Mouse (Mus musculus) brain, embryonic 18.5 days (tissue): Measurements from ENCODE around the gene Atp2b2.

Experiments used
- DNase-seq: peaks from one replicate; pipeline ENCODE4 v3.0.0-alpha.2; 2012; ENCODE audit warnings: low read depth, low spot score

The Atp2b2 gene

DNA sequence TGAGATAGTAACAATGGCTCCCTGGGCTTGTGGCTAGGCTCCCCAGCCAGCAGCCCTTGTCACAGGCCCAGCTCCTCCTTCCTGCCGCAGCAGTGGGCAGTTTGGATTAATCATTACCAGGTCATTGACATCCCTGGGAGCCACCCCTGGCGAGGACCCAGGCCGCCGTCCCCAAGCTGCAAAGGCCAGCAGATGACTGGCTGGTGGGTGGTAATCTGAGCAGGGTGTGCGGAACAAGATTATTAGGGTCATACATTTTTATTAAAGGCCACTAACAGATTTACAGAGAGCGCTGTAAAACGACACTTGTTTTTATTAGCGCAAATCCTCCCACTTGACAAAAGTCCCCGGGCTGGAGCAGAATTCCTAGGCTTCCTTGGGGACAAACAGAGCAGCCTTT, 29.6 kb downstream of the Atp2b2 start:
- DNase-seq = no peak

GRCm38 (mm10) chr6:114011976-114012375, 30.4 kb downstream of the Atp2b2 start:
- no peak for DNase-seq

DNA sequence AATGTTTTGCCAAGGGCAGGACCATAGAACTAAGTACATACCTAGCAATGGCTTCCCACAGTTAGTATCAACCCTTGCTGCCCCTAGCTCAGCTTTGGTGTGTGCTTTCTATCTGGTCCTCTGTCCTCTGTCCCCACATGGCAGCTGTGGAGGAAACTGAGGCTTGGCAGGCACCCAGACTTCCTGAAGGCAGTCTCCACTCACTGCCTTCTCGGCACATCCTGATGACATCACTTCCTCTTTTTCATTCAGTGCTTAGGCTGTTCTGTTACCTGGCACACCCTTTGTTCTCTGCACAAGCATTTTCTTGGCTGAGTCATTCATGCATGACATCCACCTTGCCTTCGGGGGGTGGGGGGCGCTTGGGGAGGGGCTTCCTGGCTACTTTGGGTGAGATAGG, 38.6 kb downstream of the Atp2b2 start:
- DNase-seq = no peak

- DNase-seq = no peak
Observed at GRCm38 (mm10) chr6:114000928-114001327, 41.5 kb downstream of the Atp2b2 start.

DNA sequence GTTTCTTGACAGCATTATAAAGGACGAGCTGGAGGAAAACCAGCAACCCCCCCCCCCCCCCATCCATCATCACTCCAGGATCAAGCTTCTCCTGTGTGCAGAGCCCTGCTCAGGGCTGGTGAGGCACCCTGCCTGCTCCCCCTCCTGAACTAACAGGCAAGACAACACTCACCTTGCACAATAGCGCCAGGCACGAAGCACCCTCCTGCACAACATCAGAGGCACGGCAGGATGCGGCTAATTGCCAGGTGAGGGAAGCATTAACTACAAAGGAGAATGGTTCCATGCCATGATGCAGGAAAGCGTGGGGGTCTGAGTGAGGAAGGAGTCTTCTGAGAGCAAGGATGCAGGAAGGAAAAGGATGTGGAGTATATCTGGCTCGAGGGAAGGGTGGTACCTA, 42.1 kb downstream of the Atp2b2 start:
- DNase-seq = no peak

DNA sequence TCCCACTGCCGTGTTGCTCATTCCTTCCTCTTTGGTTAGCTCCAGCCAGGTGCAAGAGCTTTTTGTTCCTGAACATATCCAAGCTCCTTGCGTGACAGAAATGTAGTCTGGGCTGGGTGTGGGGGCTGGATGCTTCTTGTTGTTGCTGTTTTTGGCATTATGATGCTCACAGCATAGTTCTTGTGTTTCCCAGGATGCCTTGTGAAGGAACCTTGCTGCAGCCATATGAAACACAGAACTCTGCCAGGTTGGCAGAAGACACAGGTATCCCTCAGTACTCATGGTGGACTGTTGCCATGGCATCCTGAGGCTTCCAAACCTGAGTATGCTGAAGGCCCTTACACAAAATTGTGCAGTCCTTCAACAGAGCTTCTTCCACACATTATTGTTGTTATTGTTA, 44.0 kb downstream of the Atp2b2 start:
- DNase-seq = no peak

DNA sequence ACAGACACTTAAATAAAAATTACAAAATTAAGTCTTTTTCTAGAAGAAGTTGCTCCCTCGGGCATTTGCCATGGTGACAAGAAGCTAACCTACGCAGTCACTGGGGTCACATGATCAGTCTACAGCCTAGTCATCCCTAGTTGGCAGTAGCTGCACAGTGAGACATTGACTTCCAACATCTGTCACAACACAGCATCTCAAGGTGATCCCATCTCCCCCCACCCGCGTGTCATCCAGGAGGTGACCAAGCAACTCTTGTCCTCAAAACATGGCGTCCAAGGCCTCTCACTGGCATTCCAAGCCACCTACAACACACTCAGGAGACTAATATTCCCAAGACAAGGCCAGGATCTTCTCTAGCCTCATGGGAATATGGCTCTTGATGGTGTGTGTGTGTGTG, 48.2 kb downstream of the Atp2b2 start:
- no peak for DNase-seq

DNA sequence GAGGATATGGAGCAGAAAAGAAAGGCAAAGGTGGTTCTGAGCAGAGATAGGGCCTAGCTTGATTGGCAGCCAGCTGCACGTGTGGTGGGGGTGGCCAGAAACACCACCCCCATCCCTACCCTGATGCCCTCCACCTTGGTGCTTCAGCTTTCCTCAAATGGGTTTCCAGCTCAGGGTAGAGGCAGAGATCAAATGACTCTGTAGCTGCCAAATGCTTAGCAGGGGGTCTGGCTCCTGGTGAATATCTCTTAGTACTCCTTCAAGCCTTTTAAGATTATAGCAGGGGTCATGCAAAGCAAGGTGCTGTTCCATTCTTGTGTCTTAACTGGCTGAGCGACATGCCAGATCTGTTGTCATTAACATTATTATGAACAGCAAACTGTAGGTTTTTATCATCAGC, 50.3 kb downstream of the Atp2b2 start:
- DNase-seq = no peak

- no peak for DNase-seq
Observed at GRCm38 (mm10) chr6:113991482-113991881, 50.9 kb downstream of the Atp2b2 start.

DNA sequence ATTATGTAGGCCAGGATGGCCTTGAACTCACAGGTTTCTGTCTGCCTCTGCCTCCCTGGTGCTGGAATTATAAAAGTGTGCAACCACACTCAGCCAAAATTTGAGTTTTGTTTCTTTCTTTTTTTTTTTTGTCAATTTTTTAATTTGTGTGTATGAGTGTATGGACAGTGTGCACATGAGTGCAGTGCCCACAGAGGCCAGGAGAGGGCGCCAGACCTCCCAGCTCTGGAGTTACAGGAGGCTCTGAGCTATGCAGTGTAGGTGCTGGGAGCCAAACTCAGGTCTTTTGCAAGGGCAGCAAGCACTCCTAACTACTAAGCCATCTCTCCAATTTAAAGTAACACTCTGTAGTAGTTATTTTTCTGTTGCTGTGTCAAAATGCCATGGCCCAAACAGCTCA, 52.4 kb downstream of the Atp2b2 start:
- DNase-seq = no peak

GRCm38 (mm10) chr6:113988521-113988920, 53.9 kb downstream of the Atp2b2 start:
- DNase-seq = no peak

DNA sequence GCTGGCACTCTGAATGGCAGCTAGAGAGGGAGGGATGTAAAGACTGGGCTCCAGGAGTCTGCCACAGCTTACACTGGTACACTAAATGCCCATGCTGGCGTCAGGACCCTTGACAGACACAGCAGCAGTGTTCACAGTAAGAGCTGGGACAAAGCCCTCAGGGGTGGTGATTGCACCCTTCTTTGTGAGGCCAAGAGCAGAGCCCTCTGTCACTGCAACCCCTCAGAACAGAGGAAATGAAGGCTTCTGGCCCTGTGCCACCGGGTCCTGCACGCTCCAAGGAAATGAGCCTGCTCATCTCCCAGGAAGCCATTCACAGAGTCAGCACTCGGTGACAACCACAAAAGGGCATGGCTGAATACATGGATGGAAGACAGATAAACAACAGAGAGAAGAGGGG, 55.7 kb downstream of the Atp2b2 start:
- no peak for DNase-seq

GRCm38 (mm10) chr6:113978673-113979072, 63.7 kb downstream of the Atp2b2 start:
- no peak for DNase-seq

DNA sequence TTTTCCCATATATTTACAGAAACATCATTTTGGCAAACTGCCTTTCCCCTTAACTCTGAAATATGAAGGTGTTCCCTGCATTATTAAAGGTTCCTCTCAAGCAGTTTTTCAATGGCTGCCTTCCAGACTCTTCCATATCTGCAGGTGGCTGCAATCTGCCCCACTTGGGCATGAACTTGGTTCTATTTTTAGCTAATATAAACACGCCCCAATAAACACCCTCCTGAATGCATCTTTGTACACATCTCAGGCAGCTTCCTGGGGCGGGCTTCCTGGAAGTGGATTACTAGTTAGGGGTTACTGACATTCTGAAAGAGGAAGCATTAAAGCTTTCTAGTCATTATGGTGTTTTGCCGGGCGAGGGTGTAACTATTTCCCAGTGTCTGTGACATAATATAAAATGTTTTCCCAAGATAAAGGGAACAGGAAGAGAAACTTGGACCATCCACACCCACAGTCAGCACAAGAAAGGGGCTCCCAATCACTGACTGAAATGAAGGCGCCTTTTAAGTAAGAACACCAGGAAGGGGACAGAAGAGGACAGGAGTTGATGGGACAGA, 64.2 kb downstream of the Atp2b2 start:
- no peak for DNase-seq

- no peak for DNase-seq
Observed at GRCm38 (mm10) chr6:113970900-113971299, 71.5 kb downstream of the Atp2b2 start.

DNA sequence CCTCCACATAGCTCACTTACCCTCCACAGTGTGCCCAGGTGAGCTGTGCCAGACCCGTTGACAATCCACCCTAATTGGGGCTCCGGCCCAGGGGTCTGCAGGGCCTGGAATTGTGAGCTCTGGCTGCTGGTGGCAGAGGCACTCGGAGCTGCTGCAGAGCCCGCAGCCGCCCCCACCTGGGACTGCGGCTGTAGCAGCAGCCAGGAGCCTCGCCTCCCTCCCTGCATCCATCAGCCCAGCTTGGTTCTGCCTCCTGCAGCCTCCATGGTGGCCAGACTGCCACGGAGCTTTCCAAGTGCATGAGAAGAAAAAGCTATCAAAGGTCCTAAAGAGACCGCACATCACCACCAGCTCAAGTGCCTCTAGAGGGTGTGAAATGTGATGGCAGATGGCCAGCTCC, 71.9 kb downstream of the Atp2b2 start:
- no peak for DNase-seq

DNA sequence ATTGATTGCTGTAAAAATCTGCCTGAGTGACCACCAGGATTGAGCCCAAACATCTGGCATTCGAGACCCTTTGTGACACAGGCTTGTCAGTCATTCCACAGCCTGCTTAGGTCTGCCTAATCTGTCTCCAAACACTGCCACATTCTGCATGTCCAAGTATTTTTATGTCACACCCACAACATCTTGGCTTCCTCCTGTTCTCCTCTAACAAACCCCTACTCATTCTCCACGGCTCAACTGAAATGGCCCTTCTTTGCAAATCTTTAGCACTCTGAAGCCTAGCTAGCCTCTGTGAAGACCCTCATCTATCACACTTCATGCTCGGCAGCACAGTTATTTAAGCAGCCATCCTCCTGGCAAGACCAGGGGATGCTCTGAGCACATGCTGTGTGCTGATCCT, 72.7 kb downstream of the Atp2b2 start:
- no peak for DNase-seq

- DNase-seq = no peak
Observed at GRCm38 (mm10) chr6:113962811-113963210, 79.6 kb downstream of the Atp2b2 start.

DNA sequence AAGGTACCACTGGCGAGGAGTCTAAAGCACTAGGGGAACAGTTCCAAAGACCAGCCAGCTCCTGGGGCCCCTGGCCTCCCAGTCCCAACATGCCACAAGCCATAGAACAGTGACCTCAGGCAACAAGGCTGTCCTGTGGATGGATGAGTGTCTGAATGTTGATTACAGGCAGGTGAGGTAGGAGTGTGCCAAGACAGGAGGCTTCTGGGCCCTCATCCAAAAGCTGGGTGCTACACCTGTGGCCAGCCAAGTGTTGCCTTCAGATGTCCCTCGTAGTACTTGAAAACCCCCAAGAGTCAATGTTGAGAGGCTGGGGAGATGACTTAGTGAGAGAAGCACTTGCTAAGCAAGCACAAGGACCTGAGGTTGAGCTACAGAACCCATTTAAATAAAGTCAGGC, 80.8 kb downstream of the Atp2b2 start:
- DNase-seq = no peak

DNA sequence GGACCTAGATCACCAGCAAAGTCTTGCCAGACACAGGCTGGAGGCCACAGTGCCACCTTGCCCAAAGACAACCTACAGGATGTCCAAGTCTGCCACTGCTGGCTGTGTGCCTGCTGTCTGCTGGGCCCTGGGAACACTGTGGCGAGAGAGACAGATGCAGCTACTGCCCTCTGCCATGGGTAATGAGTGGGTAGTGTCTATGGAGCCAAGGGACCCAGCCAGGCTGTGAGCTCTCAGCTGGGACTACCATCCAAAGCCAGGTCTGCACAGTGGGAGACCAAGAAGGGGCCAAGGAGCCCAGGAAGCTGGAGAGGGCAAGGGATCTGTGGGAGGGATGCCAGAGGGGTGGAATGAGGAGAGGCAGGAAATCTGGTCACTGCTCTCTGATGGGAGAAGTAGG, 83.1 kb downstream of the Atp2b2 start:
- DNase-seq = no peak

GRCm38 (mm10) chr6:113958714-113959113, 83.7 kb downstream of the Atp2b2 start:
- no peak for DNase-seq

GRCm38 (mm10) chr6:113958003-113958402, 84.4 kb downstream of the Atp2b2 start:
- no peak for DNase-seq

DNA sequence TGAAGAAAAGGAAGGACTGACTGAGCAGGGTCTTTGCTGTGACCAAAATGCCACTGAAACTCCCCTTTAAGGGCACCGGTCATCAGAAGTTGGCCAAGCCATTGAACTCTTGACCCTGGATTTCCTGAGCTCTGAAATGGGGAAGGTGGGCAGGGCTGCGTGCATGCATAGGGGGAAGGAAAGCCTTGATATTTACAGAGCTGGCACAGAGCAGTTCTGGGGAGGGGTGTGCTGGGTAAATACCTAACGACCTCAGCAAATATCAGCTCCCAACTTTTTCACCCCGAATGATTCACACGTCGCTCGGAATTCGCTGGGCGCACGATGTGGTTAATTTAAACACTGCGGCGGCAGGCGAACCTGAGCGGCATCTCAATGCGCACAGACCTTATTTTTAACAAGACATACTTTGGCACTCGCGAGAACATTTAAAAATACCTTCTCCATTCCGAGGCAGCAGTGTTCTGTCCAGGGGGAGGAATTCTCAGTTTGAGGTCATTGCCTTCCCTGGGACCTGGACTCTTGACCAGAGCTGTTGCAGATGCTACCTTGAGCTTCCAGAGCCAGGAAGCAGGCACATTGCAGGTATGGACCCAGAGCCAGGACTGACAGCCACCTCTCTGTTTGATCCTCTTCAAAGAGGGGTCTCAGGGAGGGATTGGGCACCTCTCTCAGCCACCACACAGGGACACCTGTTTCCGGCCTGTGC, 85.0 kb downstream of the Atp2b2 start:
- no peak for DNase-seq

- DNase-seq = no peak
Observed at GRCm38 (mm10) chr6:113947515-113947914, 94.9 kb downstream of the Atp2b2 start.
